Mouse (Mus musculus): ENCODE measurements around the gene Fdx1.
A peak's percentile ranks its signal among the peaks of the same experiment; 100 is the strongest.

- TF ChIP-seq EP300 (IDR thresholded peaks at IDR 0.05; ENCODE audit: low read depth), result no peak
- peak; percentile 95 for TF ChIP-seq CTCF (IDR thresholded peaks at IDR 0.05; ENCODE audit: low read depth)
These were observed 54.5 kb downstream of the Fdx1 start for GRCm38 (mm10) chr9:51908838-51909237.
